Mouse (Mus musculus): Measurements from ENCODE around the gene Eef1g.

Eef1g gene

GRCm38 (mm10) chr19:8985891-8986290, 19.1 kb downstream of the Eef1g start:
- 73% methylated on average over 5 of the region's 5 CpGs for WGBS

- WGBS, result 87% methylated on average over 2 of the region's 2 CpGs
Measured at GRCm38 (mm10) chr19:8987816-8988215, 21.0 kb downstream of the Eef1g start.

GRCm38 (mm10) chr19:8988346-8989065, 21.7 kb downstream of the Eef1g start:
- 59% methylated on average over 15 of the region's 15 CpGs for WGBS

GRCm38 (mm10) chr19:8989066-8989566, 22.3 kb downstream of the Eef1g start, which contains the start of gene Ahnak:
Gene Ahnak, plus strand, starts transcription at chr19:8989284.
- WGBS, result 1% methylated on average over 42 of the region's 42 CpGs

GRCm38 (mm10) chr19:8989567-8990431, 23.0 kb downstream of the Eef1g start:
- under 1% methylated on average over 53 of the region's 53 CpGs for WGBS

GRCm38 (mm10) chr19:8990432-8991102, 23.7 kb downstream of the Eef1g start:
- 32% methylated on average over 15 of the region's 15 CpGs for WGBS

GRCm38 (mm10) chr19:8991245-8991870, 24.5 kb downstream of the Eef1g start:
- WGBS, result 79% methylated on average over 4 of the region's 4 CpGs

- 77% methylated on average over 13 of the region's 13 CpGs for WGBS
Measured at GRCm38 (mm10) chr19:8991871-8992735, 25.3 kb downstream of the Eef1g start.

- 41% methylated on average over 12 of the region's 12 CpGs for WGBS
Measured at GRCm38 (mm10) chr19:8992769-8993624, 26.2 kb downstream of the Eef1g start.

- WGBS, result 70% methylated on average over 2 of the region's 2 CpGs
Measured at GRCm38 (mm10) chr19:8993625-8993912, 26.7 kb downstream of the Eef1g start.

- WGBS, result 75% methylated on average over 10 of the region's 10 CpGs
Measured at GRCm38 (mm10) chr19:8994813-8995607, 28.2 kb downstream of the Eef1g start.

- 72% methylated on average over 6 of the region's 6 CpGs for WGBS
Measured at GRCm38 (mm10) chr19:8996601-8997000, 29.8 kb downstream of the Eef1g start.

GRCm38 (mm10) chr19:8997546-8997945, 30.7 kb downstream of the Eef1g start:
- 25% methylated on average over 4 of the region's 4 CpGs for WGBS

- 69% methylated on average over 6 of the region's 6 CpGs for whole genome bisulfite sequencing
Measured at GRCm38 (mm10) chr19:8998546-8998945, 31.7 kb downstream of the Eef1g start.

GRCm38 (mm10) chr19:8999223-8999622, 32.4 kb downstream of the Eef1g start:
- WGBS, result 89% methylated on average over 4 of the region's 4 CpGs

GRCm38 (mm10) chr19:9006915-9007314, 40.1 kb downstream of the Eef1g start:
- WGBS, result 94% methylated on average over 2 of the region's 2 CpGs

GRCm38 (mm10) chr19:9019298-9019697, 52.5 kb downstream of the Eef1g start:
- 97% methylated on average over 3 of the region's 3 CpGs for WGBS

GRCm38 (mm10) chr19:9023021-9023778, 56.4 kb downstream of the Eef1g start:
- 52% methylated on average over 11 of the region's 11 CpGs for WGBS
